Mouse (Mus musculus): ENCODE measurements around the gene Dcaf6.

Gene Dcaf6

DNA sequence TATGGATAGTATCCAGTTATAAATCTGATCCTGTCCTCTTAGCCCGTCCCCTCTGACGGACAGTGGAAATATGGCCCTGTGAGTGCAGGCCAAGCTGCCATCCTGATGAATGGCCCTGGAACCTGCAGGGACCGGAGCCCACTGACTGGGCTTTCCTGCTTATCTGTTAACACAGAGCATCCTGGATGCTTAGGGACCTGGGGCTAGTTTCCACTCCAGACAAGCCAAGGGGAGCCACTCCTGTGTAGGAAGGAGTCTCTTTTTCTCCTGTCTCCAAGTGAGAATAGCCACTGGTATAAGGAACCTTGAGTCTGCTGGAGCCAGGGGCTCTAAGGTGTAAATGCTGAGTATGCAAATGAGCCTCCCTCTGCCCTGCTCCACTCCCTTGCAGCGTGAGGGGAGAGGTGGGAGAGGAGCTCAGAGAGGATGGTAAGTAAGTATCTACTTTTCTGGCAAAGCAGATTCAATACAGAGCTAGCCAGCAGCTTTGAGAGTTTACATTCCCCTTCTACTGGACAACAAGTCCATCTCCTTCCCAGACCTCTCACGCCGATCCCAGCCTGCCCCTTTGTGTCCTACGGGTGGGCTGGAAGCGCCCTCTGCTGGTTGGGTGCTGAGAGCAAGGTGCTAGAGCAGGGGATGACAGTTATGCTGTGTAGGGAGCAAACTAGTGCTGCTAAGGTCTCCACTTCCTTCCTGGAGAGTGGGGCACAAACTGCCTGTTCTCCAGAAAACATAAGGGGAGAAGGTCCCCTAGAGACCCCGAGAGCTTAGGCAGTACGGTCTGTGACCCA is 139.9 kb downstream of the Dcaf6 start:
- peak; percentile 63 to 67 for DNase-seq

DNA sequence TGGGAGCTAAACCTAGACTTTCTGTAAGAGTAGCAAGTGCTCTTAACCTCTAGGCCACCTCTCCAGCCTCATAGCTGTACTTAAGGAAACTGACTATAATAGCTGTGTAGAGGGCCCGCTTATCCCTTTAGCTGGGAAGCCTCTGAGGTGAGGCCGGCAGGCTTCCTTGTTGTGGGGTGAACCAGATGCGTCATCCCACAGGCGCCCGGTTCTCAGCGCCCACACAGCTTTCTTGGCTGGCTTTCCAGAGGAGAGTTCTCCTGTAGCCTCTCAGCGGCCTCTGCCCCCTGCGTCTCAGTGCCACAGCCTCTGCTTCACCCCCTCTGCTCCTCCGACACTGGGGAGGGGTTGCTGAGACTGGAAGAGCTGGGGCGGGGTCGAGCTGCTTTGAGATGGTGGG is 143.9 kb downstream of the Dcaf6 start:
- no peak for DNase-seq

DNA sequence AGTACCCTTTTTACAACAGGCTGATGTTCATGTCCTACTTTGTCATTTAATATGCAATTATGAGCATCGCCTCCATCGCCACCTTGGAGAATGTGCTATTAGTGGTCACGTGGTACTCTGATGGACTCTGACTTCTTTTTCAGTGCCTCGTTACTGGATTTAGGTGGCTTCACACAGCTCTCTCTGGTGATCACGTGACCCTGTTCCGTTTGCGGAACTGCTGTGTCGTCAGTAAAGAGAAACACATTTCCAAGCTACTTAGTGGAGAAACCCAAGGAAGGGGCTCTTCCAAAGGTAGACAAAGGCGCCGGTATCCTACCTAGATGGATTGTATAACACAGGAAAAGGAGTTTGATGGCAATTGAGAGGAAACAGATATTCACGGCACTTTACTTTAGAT is 152.1 kb downstream of the Dcaf6 start:
- no peak for DNase-seq

DNA sequence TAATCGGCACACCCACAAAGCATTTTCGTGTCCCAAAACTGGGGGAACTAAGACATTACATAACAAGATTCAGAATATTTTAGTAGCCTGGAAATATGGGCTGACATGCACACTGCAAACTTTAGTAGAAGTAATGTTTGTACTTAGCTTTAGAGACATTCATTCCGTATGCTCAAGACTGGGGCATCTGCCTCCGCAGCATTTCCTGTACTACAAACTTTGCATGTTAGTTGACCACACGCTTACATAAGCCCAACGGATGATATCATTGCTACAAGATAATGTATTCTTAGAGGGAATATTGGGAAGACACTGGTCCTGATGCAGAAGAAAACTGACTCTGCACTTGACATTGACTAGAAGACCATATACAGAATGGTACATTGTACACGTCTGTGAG is 155.9 kb downstream of the Dcaf6 start:
- DNase-seq: no peak

DNA sequence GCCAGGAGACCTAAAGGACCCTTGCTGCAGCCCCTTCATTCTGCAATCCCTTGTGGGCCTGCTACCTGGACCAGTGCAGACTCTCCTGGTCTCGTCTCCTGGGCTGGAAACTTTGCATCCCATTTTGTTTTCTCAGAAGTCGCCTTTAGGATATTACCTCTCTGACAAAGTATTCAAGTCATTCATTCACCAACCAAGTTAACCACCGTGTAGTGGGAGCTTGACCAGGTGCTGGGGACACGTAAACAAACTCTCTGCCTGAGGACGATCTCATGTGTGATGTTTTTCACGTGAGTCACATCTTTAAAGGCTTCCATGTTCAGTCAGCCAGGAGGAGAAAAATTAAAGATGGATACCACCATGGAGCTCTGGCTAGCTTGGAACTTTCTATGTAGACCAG is 157.1 kb downstream of the Dcaf6 start:
- DNase-seq: no peak

DNA sequence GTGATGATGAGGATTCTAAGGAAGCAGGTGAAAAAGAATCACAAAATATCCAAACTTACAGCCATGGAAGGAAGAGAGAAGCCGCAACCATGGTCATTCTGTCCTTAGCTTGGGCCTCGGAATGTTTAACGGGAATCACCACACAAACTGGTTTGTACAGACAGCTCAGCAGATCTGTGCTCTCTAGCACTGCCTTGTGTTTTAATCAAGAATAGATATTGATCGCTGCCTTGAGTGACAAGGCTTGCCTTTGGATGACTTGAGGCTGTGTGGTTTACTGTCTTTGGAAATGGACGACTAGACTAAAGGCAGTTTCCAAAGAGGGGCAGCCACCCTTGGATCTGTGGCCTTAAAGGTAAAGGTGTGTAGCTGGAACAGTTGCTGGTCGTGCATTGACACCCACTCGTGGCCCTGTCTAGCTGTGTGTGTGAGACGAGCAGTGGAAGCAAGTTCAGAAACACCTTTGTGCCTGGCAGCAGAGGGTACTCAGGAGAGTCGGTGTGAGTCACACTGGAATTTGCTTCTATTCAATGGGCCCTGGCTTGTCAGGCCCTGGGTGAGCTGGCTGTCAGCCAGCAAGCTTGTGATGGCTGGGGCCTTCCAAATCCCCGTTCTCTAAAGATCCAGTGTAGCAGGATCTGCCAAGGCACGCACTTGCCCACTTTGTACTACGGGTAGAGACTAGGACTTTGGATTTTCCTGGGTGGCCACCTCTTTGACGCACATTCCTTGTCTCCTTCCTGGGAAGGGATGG is 157.6 kb downstream of the Dcaf6 start:
- DNase-seq: no peak

DNA sequence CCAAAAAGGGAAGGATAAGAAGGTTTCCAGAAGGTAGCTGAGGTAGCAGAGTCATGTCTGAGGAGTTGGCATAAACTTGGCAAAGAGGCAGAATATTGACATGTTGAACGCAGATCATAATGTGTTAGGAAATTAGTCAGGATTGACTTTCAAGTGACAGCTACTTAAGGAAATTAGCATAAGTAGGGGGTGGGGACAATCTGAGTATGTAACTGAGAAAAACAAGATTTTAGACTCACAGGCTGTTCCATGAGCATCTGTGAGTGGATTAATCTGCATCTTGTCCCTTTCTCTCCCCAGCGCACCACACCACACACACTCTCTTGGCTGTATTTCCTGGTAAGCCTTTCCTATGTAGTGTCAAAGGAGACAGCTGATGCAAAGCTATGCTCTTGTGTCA is 158.7 kb downstream of the Dcaf6 start:
- no peak for DNase-seq

DNA sequence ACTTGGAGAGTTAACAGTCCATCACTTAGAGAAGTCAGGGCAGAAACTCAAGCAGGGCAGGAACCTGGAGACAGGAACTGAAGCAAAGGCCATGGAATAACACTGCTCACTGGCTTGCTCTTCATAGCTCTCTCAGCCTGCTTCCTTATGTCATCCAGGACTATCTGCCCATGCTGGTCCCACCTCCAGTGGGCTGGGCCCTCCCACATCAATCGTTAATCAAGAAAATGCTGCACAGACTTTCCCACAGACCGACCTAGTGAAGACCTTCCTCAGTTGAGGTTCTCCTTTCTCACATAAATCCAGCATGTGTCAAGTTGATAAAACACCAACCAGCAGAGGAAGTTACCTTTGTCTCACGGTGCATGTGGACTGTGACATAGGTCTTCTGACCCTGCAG is 159.2 kb downstream of the Dcaf6 start:
- DNase-seq: no peak

DNA sequence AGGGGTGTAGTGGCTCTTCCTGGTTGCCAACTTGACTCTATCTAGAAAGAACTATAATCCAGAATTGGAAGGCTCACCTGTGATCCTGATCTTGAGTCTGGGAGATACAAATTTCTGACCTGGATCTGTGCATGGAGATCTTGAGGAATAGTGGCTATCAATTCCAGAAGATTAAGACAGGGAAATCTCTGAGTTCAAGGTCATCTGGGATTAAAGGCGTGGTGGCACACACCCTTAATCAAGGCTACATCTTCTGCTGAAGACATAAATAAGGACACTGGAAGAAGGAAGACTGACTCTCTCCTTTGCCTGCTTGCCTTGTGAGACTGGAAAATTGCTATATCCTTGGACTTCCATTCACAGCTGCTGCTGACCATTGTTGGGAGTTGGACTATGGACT is 164.8 kb downstream of the Dcaf6 start, which contains the start of gene Gpr161:
Gene Gpr161 (plus strand): TSS at position 301 of the 400 bp plus-strand sequence.
- DNase-seq: no peak

DNA sequence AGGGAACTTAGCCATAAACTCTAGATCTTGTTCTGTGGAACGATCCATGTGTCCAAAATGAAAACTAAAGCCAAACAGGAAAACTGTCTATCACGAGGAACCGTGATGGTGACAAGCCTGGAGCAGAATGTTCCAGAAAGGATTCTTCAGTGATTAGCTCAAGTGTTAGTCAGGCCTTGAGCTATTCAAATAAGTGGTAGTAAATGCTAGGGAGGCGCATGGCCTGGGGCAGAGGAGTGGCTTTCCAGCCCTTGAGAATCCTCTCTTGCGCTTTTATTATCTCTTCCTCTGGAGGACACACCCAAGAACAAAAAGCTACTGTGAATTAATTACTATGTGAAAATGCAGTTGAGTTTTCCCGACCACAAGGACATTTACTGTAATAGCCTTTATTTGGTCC is 168.7 kb downstream of the Dcaf6 start:
- DNase-seq: no peak

DNA sequence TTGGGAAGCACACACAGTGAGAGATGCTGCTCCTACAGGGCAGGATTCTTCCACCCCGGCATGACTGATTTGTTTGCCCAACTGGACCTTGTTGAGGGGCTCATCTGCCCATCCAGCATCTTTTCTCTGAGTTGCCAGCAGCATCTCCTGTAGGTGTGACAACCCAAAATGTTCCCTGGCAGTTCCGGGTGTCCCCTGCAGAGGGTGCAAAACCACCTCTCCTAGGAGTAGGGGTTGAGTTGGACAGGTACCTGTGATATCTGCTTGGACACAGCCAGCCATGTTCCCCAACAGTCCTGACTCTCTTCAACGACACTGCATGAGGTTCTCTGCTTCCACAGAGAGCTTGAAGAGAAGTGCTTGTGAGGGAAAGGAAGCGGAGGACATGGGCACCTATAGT is 170.4 kb downstream of the Dcaf6 start:
- peak; percentile 23 to 36 for DNase-seq

DNA sequence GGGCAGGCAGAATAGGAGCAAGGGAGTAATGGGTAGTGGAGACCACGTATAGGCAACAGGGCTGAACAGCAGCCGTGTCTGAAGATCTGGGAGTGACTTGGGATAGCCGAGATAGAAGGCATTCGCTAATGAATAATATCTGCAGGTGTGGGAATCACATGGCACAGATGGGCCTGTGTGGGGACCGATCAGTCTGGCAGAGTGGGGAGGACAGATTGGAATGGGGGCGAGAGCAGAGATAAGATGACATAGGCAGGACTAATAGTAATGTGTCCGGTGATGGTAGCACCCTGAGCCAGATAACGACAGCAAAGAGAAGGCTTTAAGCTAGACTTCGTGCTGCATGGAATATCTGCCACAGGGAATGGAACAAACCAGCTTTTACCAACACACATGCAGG is 172.1 kb downstream of the Dcaf6 start:
- DNase-seq: no peak

DNA sequence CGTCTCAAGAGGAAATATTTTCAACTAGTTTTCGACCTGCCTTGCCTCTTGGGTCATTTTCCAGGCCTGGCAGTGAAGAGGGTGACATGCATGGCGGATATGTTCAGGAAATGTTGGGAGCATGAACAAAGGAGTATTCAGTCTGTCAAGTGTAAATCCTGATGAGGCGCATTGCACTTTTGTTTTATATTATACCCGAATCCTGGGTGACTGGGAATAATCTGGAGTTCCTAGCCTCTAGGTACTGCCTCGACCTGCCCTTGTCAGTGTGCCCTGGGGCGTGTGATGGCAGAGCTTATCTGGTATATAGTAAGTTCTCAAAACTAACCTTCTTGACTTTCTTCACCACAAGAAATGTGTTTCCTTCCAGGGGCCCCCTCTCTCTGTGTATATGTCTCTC is 176.2 kb downstream of the Dcaf6 start:
- DNase-seq: no peak

DNA sequence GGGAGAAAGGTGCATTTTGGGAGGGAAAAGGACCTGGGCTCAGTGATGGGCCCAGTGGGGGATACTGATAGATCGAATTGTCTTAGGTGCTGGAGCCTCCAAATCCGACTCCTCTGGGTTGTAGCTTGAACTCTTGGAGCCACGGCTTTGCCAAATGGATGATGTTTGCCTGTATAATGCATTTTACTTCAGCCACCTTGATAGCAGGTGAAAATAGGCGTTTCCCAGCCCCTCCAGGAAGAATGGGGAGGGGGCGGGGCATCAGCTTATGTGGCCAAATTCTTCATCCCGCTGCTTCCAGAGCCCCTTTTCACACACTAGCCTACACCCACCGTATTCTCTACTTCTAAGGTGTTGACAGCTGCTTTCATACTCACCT is 177.3 kb downstream of the Dcaf6 start:
- no peak for DNase-seq

DNA sequence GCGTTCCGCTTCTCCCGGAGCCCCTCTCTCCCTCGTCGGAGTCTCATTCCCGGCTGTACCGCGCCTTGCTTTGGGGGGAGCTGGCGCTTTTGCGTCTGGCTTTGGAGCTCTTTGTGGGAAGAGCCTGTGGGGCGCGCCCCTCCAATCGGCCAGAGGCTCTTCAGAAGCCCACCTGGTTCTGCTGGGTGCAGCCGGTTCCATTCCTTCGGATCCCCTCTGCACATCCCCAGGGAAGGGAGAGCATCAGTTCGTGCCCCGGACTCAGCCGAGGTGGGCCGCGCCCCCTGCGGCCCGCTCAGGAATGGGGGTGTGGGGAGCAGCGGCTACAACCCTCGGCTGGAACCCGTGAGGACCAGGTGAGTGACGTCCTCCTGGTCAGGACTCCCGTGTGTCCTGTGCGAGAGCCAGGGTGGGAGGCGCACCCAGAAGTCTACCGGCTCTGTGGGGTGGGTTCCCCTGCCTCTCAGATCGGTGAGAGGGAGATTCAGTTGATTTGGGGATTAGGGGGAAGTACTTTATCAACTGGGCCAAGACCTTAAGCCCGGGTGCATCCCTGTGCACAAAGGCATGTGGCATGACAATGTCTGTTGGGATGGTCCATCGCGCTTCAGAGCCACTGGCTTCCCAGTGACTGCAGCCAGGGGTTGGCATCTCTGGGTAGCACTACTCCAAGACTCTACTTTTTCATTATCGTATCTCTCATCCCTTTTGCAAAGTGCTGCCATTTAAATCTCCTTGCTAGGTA is 177.9 kb downstream of the Dcaf6 start:
- peak in 1 of 2 experiments; percentile 19 for DNase-seq

DNA sequence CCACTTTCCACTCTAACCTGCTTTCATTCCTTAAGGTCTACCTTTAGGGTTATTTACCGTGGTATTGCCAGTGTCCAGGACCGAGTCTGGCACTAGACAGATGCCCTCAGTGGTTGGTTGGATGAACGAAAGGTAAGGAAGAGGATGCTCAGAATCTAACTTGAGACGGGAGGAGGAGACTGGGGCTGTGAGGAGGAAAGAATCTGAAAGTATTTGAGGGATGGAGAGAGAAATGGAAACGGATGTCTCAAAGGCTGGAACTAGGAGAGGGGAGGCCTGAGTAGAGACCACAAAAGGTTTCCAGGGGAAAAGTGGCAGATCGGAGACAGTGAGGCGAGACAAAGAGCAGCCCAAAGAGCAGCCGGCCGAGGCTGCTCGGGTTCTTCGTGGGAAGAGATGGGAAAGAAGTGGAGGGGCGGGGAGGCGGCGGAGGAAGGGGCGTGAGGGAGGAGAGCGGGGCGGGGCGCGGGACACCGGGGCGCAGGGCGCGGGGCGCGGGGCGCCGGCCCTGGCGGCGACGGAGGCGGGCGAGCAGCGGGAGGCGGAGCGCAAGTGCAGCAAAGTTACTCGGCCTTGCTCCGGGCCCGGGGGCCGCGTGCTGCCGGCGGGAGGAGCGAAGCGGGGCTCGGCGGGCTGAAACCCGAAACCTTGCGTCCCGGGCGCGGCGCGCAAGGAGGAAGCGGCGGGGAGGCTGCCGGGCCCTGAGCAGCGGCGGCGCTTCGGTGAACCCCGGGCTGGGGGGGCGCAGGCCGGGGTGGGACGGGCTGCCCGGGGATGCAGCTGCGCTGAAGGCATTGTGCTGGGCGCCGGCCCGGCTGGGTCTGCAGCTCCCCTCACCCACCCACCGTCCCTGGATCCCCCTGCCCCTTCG is 178.7 kb downstream of the Dcaf6 start:
- DNase-seq: peak; percentile 47 to 60

DNA sequence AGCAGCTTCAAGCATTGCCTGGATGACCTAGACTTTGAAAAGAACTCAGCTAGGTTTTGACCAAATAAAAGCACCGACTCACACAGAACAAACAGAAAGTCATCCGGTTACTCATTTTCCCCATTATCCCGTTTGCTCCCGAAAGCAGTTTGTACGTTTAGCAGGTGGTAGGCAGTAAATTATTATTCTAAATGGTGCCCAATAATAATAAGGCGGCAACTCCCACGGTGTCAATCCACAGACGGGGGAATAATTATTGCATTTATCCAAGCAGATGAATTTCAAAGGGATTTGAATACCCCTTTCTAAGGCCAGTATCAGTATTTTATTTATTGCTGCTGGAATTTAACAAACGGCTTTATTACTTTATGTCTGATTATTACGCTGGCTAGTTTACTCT is 179.5 kb downstream of the Dcaf6 start:
- DNase-seq: no peak
